Mouse (Mus musculus): ENCODE data around the gene Itih2.

- TF ChIP-seq CTCF (IDR thresholded peaks at IDR 0.05; ENCODE audit: insufficient read depth, low read depth, low read length) (no peak), POLR2A (IDR thresholded peaks at IDR 0.05; ENCODE audit: insufficient read depth, low read depth, low read length) (no peak)
These were observed 14.3 kb upstream of the Itih2 start for GRCm38 (mm10) chr2:10145514-10145913.
